Mouse (Mus musculus) olfactory bulb, adult 2 months (tissue): ENCODE measurements at regions not wholly inside any gene's neighbourhood (a gene's known extent, or its start where the extent isn't known, plus 50 kb on each side); places are given as distances from the start of the nearest gene placed in this dataset.
"Not testable (repeated sequence)": the region's sequence is repeated elsewhere in the genome, so short reads cannot be mapped to it uniquely, and the experiment has no call there.

Source experiments
- H3K27ac ChIP-seq: fragments of 200-500 bp; 2 replicates; pipeline ENCODE4 v1.5.1; 2012; ENCODE audit warnings: low read depth, low read length; ENCODE audit not compliant: insufficient read depth
- H3K4me1 ChIP-seq: fragments of 200-500 bp; 2 replicates; pipeline ENCODE4 v1.6.1; 2012; ENCODE audit warnings: low read length; ENCODE audit not compliant: control insufficient read depth, insufficient read depth
- H3K4me3 ChIP-seq: fragments of 200-500 bp; 2 replicates; pipeline ENCODE4 v1.5.1; 2012; ENCODE audit warnings: mild to moderate bottlenecking, low read depth, low read length, moderate library complexity; ENCODE audit not compliant: insufficient read depth
- CTCF ChIP-seq: fragments of 200-500 bp; IDR thresholded peaks from 2 replicates; pipeline ENCODE4 v1.5.1; 2012; ENCODE audit warnings: low read depth, mild to moderate bottlenecking, low read length, moderate library complexity; ENCODE audit not compliant: insufficient read depth
- POLR2A ChIP-seq: fragments of 200-500 bp; IDR thresholded peaks from 2 replicates; pipeline ENCODE4 v1.6.1; 2012; ENCODE audit warnings: mild to moderate bottlenecking, low read depth, low read length, moderate library complexity; ENCODE audit not compliant: insufficient read depth
- WGBS: fragments of 180-500 bp; shearing (Covaris S2); methylation state at CpG from one replicate; pipeline ENCODE4 v1.1.7; 2018; 5-methylcytosine and 5-hydroxymethylcytosine counted together

- no peaks in the 10 kb centered on the region for H3K4me1 ChIP-seq
- no peak overlapping the region for H3K4me3 ChIP-seq
- no peak for TF ChIP-seq POLR2A
- no peak for TF ChIP-seq CTCF
- 87% methylated on average over 3 of the region's 3 CpGs for WGBS
- H3K27ac ChIP-seq: no peak overlapping the region
These were observed 57.1 kb downstream of the Ccdc54 start for GRCm38 (mm10) chr16:50533881-50534280.

- peak overlapping the region; percentile 29 for H3K27ac ChIP-seq
- WGBS: under 1% methylated on average over 46 of the region's 46 CpGs
- H3K4me1 ChIP-seq: no peaks in the 10 kb centered on the region
- TF ChIP-seq POLR2A (no peak), CTCF (peak; percentile 99)
- peak overlapping the region; percentile 74 for H3K4me3 ChIP-seq
These were observed 61.2 kb downstream of the Ccdc54 start for GRCm38 (mm10) chr16:50529511-50530416.

- peak overlapping the region; percentile 74 for H3K4me3 ChIP-seq
- no peaks in the 10 kb centered on the region for H3K4me1 ChIP-seq
- peak; percentile 40; the same call in 1 of the 2 replicates for TF ChIP-seq POLR2A
- no peak for TF ChIP-seq CTCF
- WGBS: under 1% methylated on average over 80 of the region's 81 CpGs
- peak overlapping the region; percentile 29 for H3K27ac ChIP-seq
These were observed 62.1 kb downstream of the Ccdc54 start for GRCm38 (mm10) chr16:50528677-50529510.

- H3K27ac ChIP-seq: peak overlapping the region; percentile 29; the same call in 1 of the 2 replicates
- WGBS: 1% methylated on average over 9 of the region's 9 CpGs
- no peaks in the 10 kb centered on the region for H3K4me1 ChIP-seq
- TF ChIP-seq POLR2A: no peak
- peak overlapping the region; percentile 74 for H3K4me3 ChIP-seq
These were observed 62.6 kb downstream of the Ccdc54 start for GRCm38 (mm10) chr16:50528355-50528676.

GRCm38 (mm10) chr16:50526930-50527329, 64.0 kb downstream of the Ccdc54 start:
- not testable (repeated sequence) for H3K27ac ChIP-seq, H3K4me1 ChIP-seq, H3K4me3 ChIP-seq
- 92% methylated on average over 5 of the region's 5 CpGs for WGBS

- no peak for TF ChIP-seq POLR2A
- TF ChIP-seq CTCF: no peak
- H3K4me1 ChIP-seq: no peaks in the 10 kb centered on the region
- no peak overlapping the region for H3K4me3 ChIP-seq
- WGBS: 93% methylated on average over 11 of the region's 11 CpGs
- no peak overlapping the region for H3K27ac ChIP-seq
These were observed 65.0 kb downstream of the Ccdc54 start for GRCm38 (mm10) chr16:50525934-50526366.

GRCm38 (mm10) chr16:50525504-50525903, 65.5 kb downstream of the Ccdc54 start:
- WGBS: 95% methylated on average over 9 of the region's 9 CpGs

GRCm38 (mm10) chr16:50519610-50520009, 71.3 kb downstream of the Ccdc54 start:
- H3K27ac ChIP-seq: no peak overlapping the region
- 87% methylated on average over 10 of the region's 10 CpGs for WGBS
- TF ChIP-seq CTCF (no peak), POLR2A (no peak)

More at GRCm38 (mm10) chr16:50525504-50525903, 65.5 kb downstream of the Ccdc54 start:
- H3K27ac ChIP-seq: no peak overlapping the region
- no peaks in the 10 kb centered on the region for H3K4me1 ChIP-seq
- no peak overlapping the region for H3K4me3 ChIP-seq
- TF ChIP-seq POLR2A (no peak), CTCF (no peak)

GRCm38 (mm10) chr16:50516579-50516978, 74.4 kb downstream of the Ccdc54 start:
- TF ChIP-seq POLR2A (no peak), CTCF (no peak)
- no peak overlapping the region for H3K4me3 ChIP-seq
- 83% methylated on average over 11 of the region's 11 CpGs for WGBS
- no peak overlapping the region for H3K27ac ChIP-seq
- no peaks in the 10 kb centered on the region for H3K4me1 ChIP-seq

More at GRCm38 (mm10) chr16:50519610-50520009, 71.3 kb downstream of the Ccdc54 start:
- Histone ChIP-seq H3K4me3 (no peak overlapping the region), H3K4me1 (no peaks in the 10 kb centered on the region)
